Comparison of ENCODE assay signal across 2 mouse cellular contexts in genomic region chr4:141106526-141107183, GRCm38 (mm10).
A peak's percentile ranks its signal among the peaks of the same experiment; 100 is the strongest.
TF ChIP-seq lines count a peak whose summit lies in the region.

No protein-coding gene starts in this region.

TF ChIP-seq in MEL, 35 proteins besides CTCF, POLR2A, EP300 and RAD21:
- TF ChIP-seq KAT2A (conservative IDR thresholded peaks at IDR 0.05; ENCODE audit: low read depth, low read length) (no peak), USF2 (IDR thresholded peaks at IDR 0.05; ENCODE audit: borderline replicate concordance in 1 of 2, insufficient read depth in 1 of 2, low read depth in 1 of 2, low read length in 2 of 2) (no peak), TCF12 (IDR thresholded peaks at IDR 0.05; ENCODE audit: low read depth, low read length) (no peak), GABPA (IDR thresholded peaks at IDR 0.05; ENCODE audit: low read depth, low read length) (no peak), CHD2 (IDR thresholded peaks at IDR 0.05; ENCODE audit: low read length) (no peak), POLR2AphosphoS5 (IDR thresholded peaks at IDR 0.05; ENCODE audit: borderline replicate concordance, low read depth, low read length) (no peak), MAFK (IDR thresholded peaks at IDR 0.05; ENCODE audit: borderline replicate concordance, low read depth, low read length) (peak; percentile 82; the same call in 1 of the 2 replicates)

TF ChIP-seq in myocyte, 11 proteins besides CTCF, POLR2A, EP300 and RAD21:
- TF ChIP-seq MYOD1 (IDR thresholded peaks at IDR 0.05; ENCODE audit: control insufficient read depth in 1 of 3, insufficient read length in 2 of 3, low read depth in 2 of 3): peak in 2 of 3 experiments; percentile 96 to 97
- peak; percentile 58 to 99 (median 96) for TF ChIP-seq MYOG (IDR thresholded peaks at IDR 0.05; ENCODE audit: control insufficient read depth in 1 of 3, insufficient read depth in 1 of 3, insufficient read length in 2 of 3, low read depth in 2 of 3)
- TF ChIP-seq CEBPB (IDR thresholded peaks at IDR 0.05; ENCODE audit: insufficient read depth, poor library complexity, severe bottlenecking): no peak
- no peak for TF ChIP-seq POLR2AphosphoS2 (IDR thresholded peaks at IDR 0.05; ENCODE audit: insufficient read length, low read depth)
- TF ChIP-seq E2F4 (IDR thresholded peaks at IDR 0.05; ENCODE audit: insufficient read depth): no peak
- TF ChIP-seq MAX (IDR thresholded peaks at IDR 0.05; ENCODE audit: low read depth): no peak
- peak; percentile 90 for TF ChIP-seq TCF12 (IDR thresholded peaks at IDR 0.05; ENCODE audit: insufficient read depth, poor library complexity, severe bottlenecking)
- TF ChIP-seq TCF3 (IDR thresholded peaks at IDR 0.05; ENCODE audit: insufficient read length, low read depth): peak; percentile 96
- no peak for TF ChIP-seq SRF (IDR thresholded peaks at IDR 0.05; ENCODE audit: control insufficient read depth, insufficient read length, low read depth)
- TF ChIP-seq USF1 (IDR thresholded peaks at IDR 0.05; ENCODE audit: low read depth): no peak
- TF ChIP-seq REST (IDR thresholded peaks at IDR 0.05; ENCODE audit: insufficient read depth, insufficient read length): no peak
TF ChIP-seq in myocyte: peak in this region for 4.
